Mouse (Mus musculus) kidney, adult 11 months (tissue): ENCODE measurements around the gene Tap1.
A peak's percentile ranks its signal among the peaks of the same experiment; 100 is the strongest.

Source experiments
- DNase-seq: peaks from one replicate; pipeline ENCODE4 v3.0.0; 2022

Tap1 gene

DNA sequence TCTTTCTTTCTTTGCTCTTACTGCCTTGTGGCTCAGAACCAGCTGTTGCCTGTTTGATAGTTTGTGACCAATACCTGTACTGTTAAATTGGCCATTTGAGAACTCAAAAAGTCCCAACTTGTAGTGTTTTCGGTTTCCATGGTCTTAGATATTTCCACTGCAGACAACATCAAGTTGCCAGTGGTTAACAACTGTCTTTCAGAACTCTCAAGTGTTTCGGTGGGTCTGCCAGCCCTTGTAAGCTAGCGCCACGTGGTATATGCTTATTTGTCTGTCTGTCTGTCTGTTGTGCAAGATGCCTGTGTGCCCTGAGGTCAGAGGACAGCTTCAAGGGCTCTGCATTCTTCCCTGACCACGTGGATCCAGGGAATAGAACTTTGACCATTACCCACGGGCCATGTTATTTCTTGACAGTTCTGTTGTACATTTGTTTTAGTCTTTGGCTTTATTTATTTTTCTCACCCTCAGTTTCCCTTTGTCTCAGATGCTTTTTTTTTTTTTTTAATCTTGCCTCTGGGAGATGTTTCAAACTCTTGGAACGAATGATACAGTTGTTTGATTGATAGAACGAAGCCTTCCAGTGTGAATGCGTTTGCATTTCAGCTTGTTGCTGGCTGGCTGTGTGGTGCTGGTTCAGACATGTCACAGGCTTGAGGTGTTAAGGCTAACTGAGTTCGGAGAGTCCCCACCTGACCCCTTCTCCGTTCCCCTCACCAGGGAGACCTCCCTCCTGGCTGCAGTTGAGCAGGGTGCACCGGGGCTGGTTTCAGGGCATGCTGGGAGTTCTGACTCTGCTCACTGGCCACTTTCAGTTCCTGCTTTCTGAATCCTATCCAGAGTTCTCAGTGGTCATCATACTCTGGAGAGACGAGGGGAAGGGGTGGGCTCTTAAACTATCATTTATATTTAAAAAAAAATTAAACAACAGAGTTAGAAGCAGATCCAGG is 7.2 kb upstream of the Tap1 start:
- no peak for DNase-seq

GRCm38 (mm10) chr17:34183564-34184219 is 3.7 kb upstream of the Tap1 start:
- no peak for DNase-seq

DNA sequence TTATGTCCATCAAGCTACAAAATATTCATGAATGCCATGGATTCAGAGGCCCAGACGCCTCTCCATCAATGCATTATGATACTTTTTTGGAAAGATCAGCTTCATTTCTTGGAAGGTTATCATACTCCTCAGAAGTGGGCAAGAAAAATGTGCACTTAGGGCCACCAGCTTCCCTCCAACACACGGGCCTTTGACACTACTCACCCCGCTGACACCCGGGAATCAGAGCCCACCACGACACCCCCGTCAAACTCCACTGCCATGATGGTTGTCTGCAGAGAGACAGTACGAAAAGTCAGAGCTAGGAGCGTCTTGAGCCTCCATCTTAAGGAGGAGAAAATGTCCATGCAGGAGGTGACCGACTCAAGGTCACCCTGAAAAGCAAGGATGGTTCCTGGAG is 1.8 kb upstream of the Tap1 start:
- DNase-seq: no peak

- DNase-seq: no peak
Observed at GRCm38 (mm10) chr17:34186885-34187260, 480 bp upstream of the Tap1 start.

- no peak for DNase-seq
Observed at GRCm38 (mm10) chr17:34188010-34188409, 657 bp downstream of the Tap1 start.

- no peak for DNase-seq
Observed at GRCm38 (mm10) chr17:34188986-34189385, 1.6 kb downstream of the Tap1 start.

DNA sequence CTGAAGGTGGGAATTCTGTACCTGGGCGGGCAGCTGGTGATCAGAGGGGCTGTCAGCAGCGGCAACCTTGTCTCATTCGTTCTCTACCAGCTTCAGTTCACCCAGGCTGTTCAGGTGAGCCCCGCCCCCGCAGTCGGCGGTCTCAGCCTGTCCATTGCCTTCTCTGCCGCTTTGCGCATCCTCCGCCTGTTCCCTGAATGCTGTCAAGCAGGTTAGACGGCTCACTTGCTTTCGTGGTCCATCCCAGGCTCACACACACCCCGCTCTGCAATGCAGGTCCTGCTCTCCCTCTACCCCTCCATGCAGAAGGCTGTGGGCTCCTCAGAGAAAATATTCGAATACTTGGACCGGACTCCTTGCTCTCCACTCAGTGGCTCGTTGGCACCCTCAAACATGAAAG is 5.5 kb downstream of the Tap1 start:
- DNase-seq: no peak

DNA sequence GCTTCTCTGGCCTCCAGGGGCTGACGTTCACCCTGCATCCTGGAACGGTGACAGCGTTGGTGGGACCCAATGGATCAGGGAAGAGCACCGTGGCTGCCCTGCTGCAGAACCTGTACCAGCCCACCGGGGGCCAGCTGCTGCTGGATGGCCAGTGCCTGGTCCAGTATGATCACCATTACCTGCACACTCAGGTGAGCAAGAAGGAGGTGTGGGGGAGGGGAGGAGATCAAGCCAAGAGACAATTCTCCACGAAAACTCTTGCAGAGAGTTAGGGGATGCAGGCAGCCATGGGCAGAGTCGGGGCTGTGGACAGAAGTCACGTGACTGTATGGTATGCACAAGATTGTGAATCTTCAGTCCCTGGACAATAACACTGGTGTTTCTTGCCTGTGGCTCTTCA is 6.1 kb downstream of the Tap1 start:
- DNase-seq: no peak

GRCm38 (mm10) chr17:34194723-34195122 is 7.4 kb downstream of the Tap1 start:
- no peak for DNase-seq

DNA sequence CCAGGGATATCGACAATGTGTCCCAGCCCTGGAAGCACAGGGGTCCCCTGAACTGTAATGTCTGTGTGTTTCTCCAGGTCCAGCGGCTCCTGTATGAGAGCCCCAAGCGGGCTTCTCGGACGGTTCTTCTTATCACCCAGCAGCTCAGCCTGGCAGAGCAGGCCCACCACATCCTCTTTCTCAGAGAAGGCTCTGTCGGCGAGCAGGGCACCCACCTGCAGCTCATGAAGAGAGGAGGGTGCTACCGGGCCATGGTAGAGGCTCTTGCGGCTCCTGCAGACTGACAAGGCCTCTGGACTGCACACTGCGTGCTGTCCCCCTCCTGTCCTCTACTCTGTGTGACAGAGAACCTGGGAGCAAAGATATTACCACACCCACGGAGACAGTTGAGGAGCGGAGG is 9.1 kb downstream of the Tap1 start:
- no peak for DNase-seq

GRCm38 (mm10) chr17:34196941-34197894 is 9.9 kb downstream of the Tap1 start, which contains the start of gene Psmb8:
Gene Psmb8 (plus strand): TSS chr17:34197721.
- peak; percentile 91 for DNase-seq

GRCm38 (mm10) chr17:34197904-34198520 is 10.7 kb downstream of the Tap1 start:
- DNase-seq: peak; percentile 45

DNA sequence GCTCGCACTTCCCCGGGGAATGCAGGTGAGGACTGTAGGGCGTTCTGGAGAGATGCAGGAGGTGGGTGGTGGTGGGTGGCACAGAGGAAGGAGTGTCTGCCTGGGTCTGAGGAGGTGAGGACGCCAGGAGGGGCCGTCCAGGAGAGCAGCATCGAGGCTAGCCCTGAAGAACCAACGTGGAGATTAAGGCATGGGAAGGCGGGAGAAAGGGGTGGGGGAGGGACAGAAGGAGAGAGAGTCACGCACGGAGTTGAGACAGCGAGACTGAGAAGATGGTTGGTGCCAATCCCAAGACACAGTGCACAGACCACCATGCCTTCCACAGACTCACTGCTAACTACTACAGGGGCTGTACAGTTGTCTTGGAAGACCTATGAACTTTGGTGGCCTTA is 11.2 kb downstream of the Tap1 start:
- no peak for DNase-seq

GRCm38 (mm10) chr17:34199050-34199619 is 11.8 kb downstream of the Tap1 start:
- no peak for DNase-seq

DNA sequence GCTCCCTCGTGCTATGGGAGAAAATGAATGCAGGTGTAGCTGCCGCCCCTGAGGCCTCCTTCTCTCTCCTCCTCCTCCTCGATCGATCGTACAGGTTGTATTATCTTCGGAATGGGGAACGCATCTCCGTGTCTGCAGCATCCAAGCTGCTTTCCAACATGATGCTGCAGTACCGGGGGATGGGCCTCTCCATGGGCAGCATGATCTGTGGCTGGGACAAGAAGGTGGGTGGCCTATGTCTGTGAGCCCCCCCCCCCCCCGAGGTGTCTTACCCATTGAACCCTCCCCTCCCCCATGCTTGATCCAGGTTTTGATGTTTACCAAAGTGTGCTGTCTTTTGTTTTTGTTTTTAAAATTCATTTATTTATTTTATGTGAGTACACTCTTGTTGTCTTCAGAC is 12.7 kb downstream of the Tap1 start:
- DNase-seq: no peak

DNA sequence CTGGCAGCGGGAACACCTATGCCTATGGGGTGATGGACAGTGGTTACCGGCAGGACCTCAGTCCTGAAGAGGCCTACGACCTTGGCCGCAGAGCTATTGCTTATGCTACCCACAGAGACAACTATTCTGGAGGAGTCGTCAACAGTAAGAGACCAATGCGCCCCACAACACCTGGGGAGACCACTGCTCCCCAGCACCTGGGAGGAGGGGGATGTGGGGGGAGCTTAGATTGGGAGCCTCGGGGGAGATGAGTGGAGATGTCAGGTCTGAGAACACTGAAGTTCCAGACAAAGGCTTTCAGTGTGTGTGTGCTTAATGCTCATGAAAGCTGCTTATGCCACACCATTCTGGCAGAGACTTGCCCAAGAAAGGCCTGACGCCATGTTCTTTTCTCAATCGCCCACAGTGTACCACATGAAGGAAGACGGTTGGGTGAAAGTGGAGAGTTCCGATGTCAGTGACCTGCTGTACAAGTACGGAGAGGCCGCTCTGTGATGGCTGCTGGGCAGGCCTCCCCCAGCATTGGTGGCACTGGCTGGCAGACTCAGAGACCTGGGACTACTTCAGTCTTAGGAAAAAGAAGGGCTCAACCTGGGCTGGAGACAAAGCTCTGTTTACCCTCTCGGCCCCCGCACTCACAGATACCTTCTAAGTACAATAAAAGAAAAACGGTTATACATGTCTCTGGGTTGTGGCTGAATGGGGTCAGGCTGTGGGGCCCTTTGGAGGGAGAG is 13.6 kb downstream of the Tap1 start:
- DNase-seq: no peak

DNA sequence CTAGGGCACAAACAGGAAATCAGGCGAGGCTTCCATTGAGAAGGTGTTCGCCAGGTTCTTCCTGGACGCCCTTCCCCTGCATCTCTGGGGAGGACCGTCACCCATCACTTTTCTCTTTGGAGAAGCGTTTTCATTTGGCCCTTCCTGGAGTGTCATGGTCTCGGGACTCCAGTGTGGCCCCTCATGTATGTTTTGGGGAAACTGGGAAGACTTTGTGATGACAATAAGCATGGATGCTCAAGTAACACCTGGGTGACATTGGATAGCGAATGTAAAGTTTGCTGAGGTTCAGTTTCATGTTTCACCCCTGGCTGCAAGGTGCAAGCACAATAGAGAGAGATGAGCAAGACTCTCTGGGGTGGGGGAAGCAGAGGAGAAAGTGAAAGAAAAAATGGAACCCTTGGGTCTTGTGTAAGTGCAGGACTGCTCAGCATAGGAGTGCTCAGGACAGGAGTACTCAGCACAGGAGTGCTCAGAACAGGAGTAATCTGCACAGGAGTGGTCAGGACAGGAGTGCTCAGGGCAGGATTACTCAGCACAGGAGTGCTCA is 14.2 kb downstream of the Tap1 start:
- DNase-seq: no peak

DNA sequence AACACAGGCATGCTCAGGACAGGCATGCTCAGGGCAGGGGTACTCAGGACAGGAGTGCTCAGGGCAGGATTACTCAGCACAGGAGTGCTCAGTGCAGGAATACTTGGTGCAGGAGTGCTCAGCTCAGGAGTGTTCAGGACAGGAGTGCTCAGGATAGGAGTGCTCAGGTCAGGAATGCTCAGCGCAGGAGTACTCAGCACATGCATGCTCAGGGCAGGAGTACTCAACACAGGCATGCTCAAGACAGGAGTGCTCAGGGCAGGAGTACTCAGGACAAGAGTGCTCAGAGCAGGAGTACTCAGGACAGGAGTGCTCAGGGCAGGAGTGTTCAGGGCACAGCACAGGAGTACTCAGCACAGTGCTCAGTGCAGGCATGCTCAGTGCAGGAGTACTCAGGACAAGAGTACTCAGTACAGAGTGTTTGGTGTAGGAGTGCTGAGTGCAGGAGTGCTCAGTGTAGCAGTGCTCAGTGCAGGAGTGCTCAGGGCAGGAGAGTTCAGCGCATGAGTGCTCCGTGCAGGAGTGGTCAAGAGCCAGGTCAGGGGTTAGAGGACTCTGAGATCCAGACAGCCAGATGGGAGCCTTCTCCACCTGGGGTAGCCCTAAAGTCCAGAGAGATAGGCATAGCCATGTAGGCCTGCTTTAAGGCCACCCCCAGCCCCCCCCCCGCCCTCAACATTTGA is 15.5 kb downstream of the Tap1 start:
- no peak for DNase-seq

- no peak for DNase-seq
Observed at GRCm38 (mm10) chr17:34203444-34203843, 16.1 kb downstream of the Tap1 start, which contains the start of gene Tap2. Gene Tap2 (plus strand): TSS chr17:34203527.

GRCm38 (mm10) chr17:34204303-34205010 is 17.1 kb downstream of the Tap1 start:
- DNase-seq: peak; percentile 79
